Mouse (Mus musculus): Measurements from ENCODE around the gene Slc1a3.

GRCm38 (mm10) chr15:8634807-8635206 is 75.8 kb downstream of the Slc1a3 start:
- TF ChIP-seq CTCF (IDR thresholded peaks at IDR 0.05; ENCODE audit: low read depth), result no peak
- TF ChIP-seq EP300 (IDR thresholded peaks at IDR 0.05; ENCODE audit: low read depth), result no peak
